Mouse (Mus musculus): ENCODE results near the gene Cdkn1c. TPM values are rescaled to one million over a fixed set of nuclear protein-coding genes. Genes with fewer than 3 reads are reported as not detected.
A peak's percentile ranks its signal among the peaks of the same experiment; 100 is the strongest.

Gene Cdkn1c
- polyA plus RNA-seq, 1 experiment = 12.2 TPM

- peak overlapping the region; percentile 60 for H3K27ac ChIP-seq (replicated peaks; ENCODE audit: low read depth, low read length)
- H3K4me3 ChIP-seq (ENCODE audit: insufficient read depth, low read depth, low read length) = no peak overlapping the region
- H3K4me1 ChIP-seq (ENCODE audit: control insufficient read depth, insufficient read depth, insufficient read length, low read length) = peaks cover 23% of the 10 kb centered on the region
These were observed 31.9 kb downstream of the Cdkn1c start for GRCm38 (mm10) chr7:143428814-143429499.

DNA sequence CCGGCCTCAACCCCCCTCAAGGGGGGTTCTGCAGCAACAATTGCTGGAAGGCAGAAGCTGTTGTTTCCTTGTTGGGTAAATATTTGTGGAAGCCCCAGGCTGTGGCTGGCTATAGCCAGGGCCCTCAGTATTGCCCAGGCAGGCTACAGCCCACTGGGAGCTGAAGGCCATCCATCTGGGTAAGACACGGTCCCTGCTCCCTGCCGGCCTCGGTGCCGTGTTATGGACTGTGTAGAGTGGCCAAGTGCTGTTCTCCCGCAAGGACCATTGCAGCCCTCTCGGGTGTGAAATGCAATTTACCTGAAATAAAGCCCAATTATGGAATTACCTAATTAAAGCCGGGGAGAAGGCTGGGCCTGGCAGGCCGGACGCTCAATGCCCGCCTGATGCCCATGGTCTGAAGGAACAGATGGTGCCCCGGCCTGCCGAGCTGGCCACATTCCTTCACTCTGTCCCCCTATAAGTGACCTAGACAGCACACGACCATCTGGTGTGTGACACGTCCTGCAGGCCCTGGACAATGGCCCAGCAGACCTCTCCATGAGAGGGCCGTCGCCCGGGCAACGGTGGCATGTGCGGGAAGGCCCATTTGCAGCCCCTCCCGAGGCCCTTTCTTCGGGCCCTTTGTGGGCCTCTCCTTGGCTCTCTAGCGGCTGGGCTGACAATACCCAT lies 32.6 kb downstream of the Cdkn1c start:
- Histone ChIP-seq H3K4me1 (ENCODE audit: control insufficient read depth, insufficient read depth, insufficient read length, low read length) (peaks cover 20% of the 10 kb centered on the region), H3K4me3 (ENCODE audit: insufficient read depth, low read depth, low read length) (peak overlapping the region; percentile 1; the same call in 1 of the 2 replicates), H3K27ac (replicated peaks; ENCODE audit: low read depth, low read length) (peak overlapping the region; percentile 60)

- Histone ChIP-seq H3K4me3 (ENCODE audit: insufficient read depth, low read depth, low read length) (no peak overlapping the region), H3K27ac (replicated peaks; ENCODE audit: low read depth, low read length) (no peak overlapping the region), H3K4me1 (ENCODE audit: control insufficient read depth, insufficient read depth, insufficient read length, low read length) (peaks cover 28% of the 10 kb centered on the region)
These were observed 41.2 kb downstream of the Cdkn1c start for GRCm38 (mm10) chr7:143419585-143420160.

GRCm38 (mm10) chr7:143417875-143418274 lies 43.0 kb downstream of the Cdkn1c start:
- H3K27ac ChIP-seq (replicated peaks; ENCODE audit: low read depth, low read length) = 0 out of 2 replicates have a peak overlapping the region, but pooled peaks have one; percentile 5
- H3K4me1 ChIP-seq (ENCODE audit: control insufficient read depth, insufficient read depth, insufficient read length, low read length) = peaks cover 37% of the 10 kb centered on the region

DNA sequence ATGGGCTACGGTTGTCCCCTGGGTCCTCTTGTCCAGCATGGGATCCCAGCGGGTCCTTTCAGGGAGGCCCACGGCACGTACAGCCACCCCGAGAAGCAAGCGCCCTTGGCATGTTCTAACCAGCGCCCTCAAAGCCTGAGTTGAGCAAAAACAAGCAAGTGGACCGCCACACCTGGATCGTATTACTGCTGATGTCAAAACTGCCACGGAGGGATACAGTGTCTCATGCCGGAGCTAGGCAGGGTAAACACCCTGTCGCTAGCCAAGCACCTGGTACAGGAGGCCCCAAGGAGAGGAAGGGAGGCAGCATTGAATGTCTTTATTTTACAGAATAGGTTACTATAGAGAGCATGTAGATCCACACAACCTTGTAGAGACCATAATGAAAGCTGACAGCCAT lies 44.4 kb downstream of the Cdkn1c start:
- no peak overlapping the region for H3K4me3 ChIP-seq (ENCODE audit: insufficient read depth, low read depth, low read length)
- peak overlapping the region; percentile 45; the same call in 1 of the 2 replicates for H3K27ac ChIP-seq (replicated peaks; ENCODE audit: low read depth, low read length)
- H3K4me1 ChIP-seq (ENCODE audit: control insufficient read depth, insufficient read depth, insufficient read length, low read length) = peaks cover 47% of the 10 kb centered on the region

More at GRCm38 (mm10) chr7:143417875-143418274, 43.0 kb downstream of the Cdkn1c start:
- H3K4me3 ChIP-seq (ENCODE audit: insufficient read depth, low read depth, low read length) = no peak overlapping the region

DNA sequence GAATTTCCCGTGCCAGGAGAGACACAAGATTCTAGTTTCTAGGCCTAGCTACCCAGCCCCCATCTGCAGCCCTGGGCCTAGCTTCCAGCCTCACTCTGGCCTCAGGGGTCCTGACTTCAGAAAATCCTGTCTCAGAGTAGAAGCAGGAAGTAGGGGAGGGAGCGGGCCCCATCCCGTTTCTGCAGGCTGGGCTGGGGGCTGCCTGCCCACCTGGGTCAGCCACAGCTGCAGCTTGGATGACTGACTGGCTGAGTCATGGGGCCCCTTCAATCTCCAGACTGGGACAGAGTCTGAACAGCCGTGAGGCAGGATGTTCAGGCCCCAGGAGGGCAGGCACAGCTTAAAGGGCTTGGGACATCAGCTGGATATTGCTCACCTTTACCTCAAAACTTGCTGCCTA lies 45.8 kb downstream of the Cdkn1c start:
- Histone ChIP-seq H3K4me1 (ENCODE audit: control insufficient read depth, insufficient read depth, insufficient read length, low read length) (peaks cover 47% of the 10 kb centered on the region), H3K27ac (replicated peaks; ENCODE audit: low read depth, low read length) (peak overlapping the region; percentile 37), H3K4me3 (ENCODE audit: insufficient read depth, low read depth, low read length) (no peak overlapping the region)

DNA sequence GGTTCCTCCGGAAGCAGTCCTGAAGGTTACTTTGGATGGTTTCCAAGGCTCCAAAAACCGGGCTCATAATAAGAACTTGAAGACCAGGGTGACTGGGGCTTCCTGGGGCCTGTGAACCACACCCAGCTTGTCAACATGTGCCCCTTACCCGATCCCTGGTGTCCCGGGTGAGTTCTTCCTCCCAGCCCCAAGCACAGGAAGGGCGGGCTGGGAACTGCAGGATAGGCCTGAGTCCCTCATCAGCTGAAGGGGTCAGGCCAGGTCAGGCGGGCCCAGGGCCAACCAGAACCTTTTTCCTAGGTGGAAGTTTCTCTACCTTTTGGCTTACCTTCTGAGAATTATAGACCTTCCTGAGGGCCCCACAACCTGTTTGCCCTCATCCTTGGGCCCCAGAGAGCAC lies 48.2 kb downstream of the Cdkn1c start:
- Histone ChIP-seq H3K4me1 (ENCODE audit: control insufficient read depth, insufficient read depth, insufficient read length, low read length) (peaks cover 51% of the 10 kb centered on the region), H3K4me3 (ENCODE audit: insufficient read depth, low read depth, low read length) (no peak overlapping the region), H3K27ac (replicated peaks; ENCODE audit: low read depth, low read length) (peak overlapping the region; percentile 79)

GRCm38 (mm10) chr7:143408615-143409021 lies 52.2 kb downstream of the Cdkn1c start:
- H3K4me3 ChIP-seq (ENCODE audit: insufficient read depth, low read depth, low read length) = no peak overlapping the region
- H3K27ac ChIP-seq (replicated peaks; ENCODE audit: low read depth, low read length) = peak overlapping the region; percentile 56
- H3K4me1 ChIP-seq (ENCODE audit: control insufficient read depth, insufficient read depth, insufficient read length, low read length) = peaks cover 29% of the 10 kb centered on the region

Other genes with a start within 250 kb of the Cdkn1c start
- gene Slc22a18, start 12.7 kb upstream of the Cdkn1c start, polyA plus RNA-seq (2012; ENCODE audit: insufficient read depth, insufficient read length, missing spikeins) = not detected in 2 replicates
- not detected in 2 replicates for gene Phlda2, start 42.1 kb upstream of the Cdkn1c start, polyA plus RNA-seq (2012; ENCODE audit: insufficient read depth, insufficient read length, missing spikeins)
- gene Nap1l4, start 88.1 kb upstream of the Cdkn1c start, polyA plus RNA-seq (2012; ENCODE audit: insufficient read depth, insufficient read length, missing spikeins) = 119 and 172 TPM in 2 replicates
- 15.3 and 38.5 TPM in 2 replicates for gene Cars, start 139.0 kb upstream of the Cdkn1c start, polyA plus RNA-seq (2012; ENCODE audit: insufficient read depth, insufficient read length, missing spikeins)
- not detected in 2 replicates for gene Tnfrsf26, start 167.7 kb upstream of the Cdkn1c start, polyA plus RNA-seq (2012; ENCODE audit: insufficient read depth, insufficient read length, missing spikeins)
- 2.8 and 5.9 TPM in 2 replicates for gene Tnfrsf22, start 188.6 kb upstream of the Cdkn1c start, polyA plus RNA-seq (2012; ENCODE audit: insufficient read depth, insufficient read length, missing spikeins)
- 3.4 and 8.6 TPM in 2 replicates for gene Tnfrsf23, start 224.8 kb upstream of the Cdkn1c start, polyA plus RNA-seq (2012; ENCODE audit: insufficient read depth, insufficient read length, missing spikeins)

All from brown adipose tissue, adult 24 weeks (tissue).